Mouse (Mus musculus): Measurements from ENCODE around the gene Wrap73.

Gene Wrap73

DNA sequence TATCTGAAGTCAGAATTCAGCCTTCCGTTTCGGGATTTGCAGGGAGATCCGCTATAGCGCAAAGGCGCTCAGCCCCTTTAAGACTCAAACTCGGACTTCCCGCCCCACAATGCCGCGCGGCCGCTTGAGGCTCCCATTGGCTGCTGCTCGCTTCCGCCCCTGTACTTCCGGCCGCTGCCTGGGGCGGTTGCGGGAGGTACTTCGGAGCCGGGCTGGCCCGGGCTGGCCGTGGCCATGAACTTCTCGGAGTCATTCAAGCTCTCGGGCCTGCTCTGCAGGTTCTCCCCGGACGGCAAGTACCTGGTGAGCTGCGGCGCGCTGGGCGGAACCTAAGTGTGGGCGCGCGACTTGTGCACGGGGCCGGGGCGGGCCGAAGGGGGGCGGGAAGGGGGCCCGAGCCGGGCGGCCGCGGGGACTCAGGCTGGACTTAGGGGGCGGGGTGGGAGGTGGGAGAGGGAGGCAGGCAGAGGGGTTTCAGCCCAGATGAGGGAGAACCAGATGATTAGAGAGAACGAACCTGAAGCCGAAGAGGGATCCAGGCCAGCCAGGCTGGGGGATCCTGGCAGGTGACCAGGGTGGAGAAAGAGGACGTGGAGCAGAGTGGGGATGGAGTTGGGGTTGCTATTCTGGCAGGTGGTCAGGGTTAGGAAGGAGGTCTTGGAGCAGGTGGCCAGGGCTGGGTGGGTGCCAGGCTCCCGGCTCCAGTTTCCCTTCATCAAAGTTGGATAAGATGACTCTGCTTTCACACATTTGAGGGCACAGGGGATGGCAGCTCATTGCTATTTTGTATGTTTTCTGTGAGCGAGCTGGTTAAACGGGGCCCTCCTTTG, at the start of gene Wrap73:
Gene Wrap73, plus strand, starts transcription at position 162 of the 830 bp plus-strand sequence.
- DNase-seq (ENCODE audit: low spot score), result peak; percentile 91

DNA sequence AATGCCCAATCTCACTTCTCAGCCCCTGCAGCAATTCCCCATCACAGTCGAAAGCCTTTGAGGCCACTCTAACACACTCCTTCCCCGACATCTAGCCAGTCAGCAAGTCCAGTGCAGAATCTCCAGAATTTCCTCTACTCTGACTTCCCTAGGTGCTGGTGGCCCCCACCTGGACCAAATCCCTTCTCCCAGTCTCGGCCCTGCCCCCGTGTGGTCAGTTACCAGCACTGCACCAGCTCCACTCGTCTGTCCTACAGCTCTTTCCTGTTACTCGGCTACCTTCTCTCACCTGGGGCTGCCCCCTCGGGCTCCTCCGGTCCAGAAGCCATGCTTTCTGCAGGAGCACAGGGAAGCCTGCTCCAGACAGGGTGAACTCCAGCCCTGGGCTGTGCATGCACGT, 49.0 kb upstream of the Wrap73 start:
- DNase-seq (ENCODE audit: low spot score), result peak; percentile 52

DNA sequence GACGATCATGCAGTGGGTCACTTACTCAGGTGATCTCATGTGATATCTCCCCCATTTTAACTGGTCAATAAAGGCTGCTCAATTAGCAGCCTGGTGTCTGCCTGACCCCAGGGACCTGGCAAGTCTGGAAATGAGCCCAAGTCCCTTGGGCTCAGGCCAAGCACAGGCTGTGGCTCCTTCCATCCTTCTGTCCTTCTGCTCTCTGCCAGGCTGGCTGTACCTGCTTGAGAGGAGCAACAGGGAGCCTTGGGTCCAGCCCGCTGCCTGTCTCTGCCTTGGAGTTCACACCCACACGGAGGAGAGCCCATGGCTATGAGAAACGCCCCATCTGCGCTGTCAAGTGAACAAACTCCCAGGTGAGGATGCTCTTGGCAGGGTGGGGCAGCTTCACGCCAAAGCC, 46.1 kb upstream of the Wrap73 start:
- DNase-seq (ENCODE audit: low spot score), result no peak

DNA sequence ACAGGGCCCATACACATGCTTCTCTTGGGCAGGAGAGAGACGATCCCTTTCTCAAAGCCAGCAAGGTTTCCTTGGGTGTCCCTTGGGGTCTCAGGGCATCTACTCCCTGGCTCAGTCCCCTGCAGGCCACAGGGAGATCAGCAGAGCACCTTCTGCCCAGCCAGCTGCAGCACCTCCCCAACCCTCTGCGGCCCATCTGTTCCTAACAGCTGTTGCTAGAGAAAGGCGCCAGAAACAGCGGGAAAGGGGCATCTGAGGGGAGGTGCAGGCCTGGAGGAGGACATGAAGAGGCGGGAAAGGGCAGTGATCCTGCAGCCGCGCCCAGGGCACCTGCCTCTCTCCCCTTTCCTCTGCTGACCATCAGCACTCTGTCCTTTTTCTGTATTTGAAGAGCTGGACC, 42.8 kb upstream of the Wrap73 start:
- DNase-seq (ENCODE audit: low spot score), result no peak

DNA sequence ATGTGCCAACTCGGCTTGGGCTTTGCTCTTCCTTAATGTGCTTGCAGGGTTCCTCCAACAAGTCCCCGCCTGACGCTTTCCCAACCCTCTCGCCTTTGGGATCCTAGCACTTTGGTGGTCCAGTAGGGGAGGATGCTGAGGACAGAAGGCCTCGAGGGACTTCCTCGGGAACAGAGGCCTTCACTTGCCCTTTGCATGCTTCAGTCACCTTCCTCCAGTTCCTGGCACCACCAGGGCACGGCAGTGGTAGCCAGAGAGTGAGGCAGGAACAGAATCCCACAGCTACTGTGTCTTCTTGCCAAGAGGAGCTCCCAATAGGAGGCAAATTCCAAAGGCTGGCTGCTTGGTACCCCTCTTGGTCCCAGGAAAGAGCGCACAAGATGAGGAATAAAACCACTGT, 38.8 kb upstream of the Wrap73 start:
- DNase-seq (ENCODE audit: low spot score), result no peak

DNA sequence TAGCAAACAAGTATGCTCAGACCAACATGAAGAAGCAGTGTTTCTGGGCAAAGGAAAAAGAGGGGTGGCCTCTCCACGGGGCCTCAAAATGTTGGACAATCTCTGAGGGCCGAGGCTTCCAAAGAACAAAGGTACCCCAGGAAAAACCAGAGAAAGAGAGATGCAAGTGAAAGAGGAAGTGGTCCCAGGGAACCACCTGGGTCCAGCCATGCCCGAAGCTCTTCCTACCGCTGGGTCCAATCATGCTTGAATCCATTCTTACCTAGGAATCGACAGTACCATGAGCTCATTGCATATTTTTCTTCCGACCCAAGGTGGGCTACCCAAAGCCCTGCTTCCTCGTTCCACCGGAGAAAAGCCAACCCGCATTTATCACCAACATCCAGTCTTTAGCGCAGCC, 38.3 kb upstream of the Wrap73 start:
- no peak for DNase-seq (ENCODE audit: low spot score)

DNA sequence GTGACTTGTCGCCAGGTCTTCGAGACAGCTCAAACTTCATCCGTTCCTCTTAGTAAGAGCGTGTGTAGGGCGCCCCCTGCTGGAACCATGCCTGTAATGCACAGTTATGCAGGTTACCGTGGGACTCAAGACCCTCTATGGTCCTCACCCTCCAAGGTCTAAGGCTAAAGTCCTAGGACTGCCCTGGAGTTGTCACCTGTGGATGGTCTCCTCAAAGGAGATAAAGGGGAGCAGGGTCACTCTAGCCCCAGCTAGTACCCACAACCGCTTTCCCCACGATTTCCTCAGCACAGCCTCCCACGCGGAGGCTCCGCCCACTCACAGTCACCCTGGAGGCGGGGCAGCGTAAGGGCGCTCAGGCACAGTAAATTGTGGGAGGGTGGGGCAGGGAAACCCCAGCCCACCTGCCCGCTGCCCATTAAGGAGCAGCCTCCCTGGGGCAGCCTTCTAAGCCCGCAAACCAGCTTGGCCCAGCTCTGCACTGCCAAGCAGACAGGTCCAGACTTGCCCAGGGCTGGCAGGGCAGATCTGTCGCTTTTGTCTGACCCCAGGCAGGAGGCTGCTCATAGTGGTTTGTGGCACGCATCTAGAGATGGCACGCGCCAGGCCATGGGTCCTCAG, 36.7 kb upstream of the Wrap73 start:
- peak; percentile 72 for DNase-seq (ENCODE audit: low spot score)

DNA sequence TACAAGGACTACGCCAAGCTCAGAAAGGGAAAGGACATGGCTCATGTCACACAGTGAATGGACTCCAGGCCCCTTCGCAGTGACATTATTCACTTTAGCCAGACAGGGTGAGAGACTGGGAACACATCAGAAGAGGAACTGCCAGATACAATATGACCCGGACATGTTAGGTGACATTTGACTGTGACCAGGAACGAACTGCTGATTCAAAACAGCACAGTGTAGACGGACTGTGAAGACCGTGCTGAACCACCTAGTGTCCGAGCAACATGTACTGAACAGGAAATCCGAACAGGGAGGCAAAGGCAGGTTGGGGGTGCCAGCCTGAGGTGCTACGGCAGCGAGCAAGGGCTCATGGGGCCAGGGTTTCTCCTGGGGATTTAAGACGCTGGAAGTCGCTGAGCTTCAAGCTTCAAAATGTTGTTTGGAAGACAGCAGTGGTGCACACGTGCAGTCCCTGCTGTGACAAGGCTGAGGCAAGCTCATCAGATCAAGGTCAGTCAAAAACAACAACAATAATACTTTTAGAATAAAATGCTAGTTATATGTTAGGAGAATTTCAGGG, 35.6 kb upstream of the Wrap73 start:
- no peak for DNase-seq (ENCODE audit: low spot score)

DNA sequence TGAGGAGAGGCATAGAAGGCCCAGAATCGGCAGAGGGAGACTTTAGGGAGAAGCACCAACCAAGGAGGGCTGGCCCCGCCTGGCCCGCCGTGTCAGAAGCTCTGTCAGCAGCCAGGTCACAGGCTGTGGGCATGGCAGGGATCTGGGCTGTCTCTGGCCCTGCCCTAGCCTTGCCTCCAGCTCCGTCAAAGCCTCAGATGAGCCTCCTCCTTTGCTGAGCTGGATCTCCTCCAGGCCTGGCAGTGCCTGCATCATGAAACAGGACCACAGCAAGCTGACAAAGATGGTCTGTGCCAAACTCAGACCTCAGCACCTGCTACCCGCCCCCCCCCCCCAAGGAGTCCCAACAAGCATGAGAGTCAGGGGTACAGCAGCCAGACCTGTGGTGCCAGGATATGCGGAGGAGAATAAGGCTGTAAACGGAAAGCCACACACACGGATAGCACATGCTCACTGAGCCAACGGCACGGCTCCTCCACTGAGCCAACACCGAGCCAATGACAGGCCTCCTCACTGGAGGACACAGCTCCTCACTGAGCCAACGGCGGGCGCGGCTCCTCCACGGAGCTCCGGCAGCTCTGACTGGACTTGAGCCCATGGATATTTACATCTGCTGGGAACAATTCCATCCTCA, 32.8 kb upstream of the Wrap73 start:
- DNase-seq (ENCODE audit: low spot score), result no peak

DNA sequence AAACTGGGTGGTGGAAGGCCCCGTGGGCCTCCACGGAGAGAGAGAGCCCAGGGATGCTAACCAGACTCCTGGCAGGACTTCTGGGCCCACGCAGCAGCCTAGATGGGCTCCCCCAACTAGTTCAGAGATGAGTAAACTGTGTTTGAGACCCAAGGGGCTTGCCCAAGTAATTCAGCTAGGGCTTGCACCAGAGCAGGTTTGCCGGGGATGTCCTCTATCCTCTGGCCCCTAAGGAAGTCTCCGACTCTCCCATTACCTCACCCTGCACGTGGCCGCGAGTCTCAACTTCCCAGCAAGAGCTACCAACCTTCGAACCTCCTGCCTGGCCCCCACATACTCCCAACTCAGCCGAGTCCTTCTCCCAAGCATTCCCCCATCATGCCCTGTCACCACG, 32.3 kb upstream of the Wrap73 start:
- no peak for DNase-seq (ENCODE audit: low spot score)

DNA sequence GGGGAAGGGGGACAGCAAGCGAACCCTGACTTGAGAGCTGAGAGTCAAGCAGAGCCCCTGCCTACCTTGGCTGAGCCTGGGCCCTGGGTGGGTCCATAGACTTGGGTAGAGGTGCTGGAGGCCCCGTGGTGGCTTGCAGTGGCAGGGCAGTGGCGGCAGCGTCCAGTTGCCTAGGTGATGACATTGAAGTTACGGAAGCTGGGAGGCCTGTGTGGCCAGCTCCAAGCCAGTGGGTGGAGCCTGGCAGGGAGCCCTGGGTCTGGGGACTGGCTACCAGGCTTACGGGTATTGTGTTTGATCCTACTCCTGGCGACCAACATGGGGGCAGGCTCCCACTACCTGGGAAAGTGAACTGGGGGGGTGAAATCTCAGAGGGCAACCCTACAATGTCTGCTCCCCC, 25.8 kb upstream of the Wrap73 start:
- DNase-seq (ENCODE audit: low spot score), result no peak

DNA sequence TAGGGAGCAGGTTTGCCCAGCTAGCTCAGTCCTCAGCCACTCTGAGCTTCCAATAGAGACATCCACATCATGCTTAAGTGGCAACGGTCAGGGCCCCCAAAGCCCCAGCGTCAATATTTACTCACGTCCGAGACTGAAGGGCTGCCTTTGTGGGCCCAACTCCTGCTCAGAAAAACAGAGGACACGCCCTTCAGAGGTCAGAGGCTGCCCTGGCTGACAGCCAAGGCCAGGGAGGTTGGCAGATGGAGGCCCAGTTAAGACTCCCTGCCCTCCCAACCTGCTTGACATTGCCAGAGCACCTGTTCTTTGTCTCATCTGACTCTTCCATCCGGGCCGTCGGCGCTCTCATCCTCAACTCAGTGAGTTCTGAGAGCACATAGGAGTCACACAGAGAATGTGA, 23.4 kb upstream of the Wrap73 start:
- DNase-seq (ENCODE audit: low spot score), result no peak

DNA sequence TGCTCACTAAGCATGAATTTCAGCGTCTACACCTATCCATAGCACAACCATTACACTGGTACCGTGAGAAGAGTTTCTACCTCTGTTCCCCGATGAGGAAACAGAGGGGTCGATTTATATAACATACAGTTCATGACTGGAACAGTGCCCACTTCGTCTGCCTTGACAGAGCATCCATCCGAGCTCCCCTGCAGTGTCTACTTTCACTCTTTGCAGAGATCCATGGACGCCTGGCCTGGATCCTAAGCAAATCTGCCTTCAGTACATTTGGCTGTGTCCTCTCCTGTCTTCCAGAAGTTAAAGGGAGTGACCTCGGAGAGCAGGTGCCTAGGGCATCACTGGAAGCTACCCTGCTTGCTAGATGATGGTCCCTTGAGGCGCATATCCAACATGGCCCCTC, 23.0 kb upstream of the Wrap73 start:
- no peak for DNase-seq (ENCODE audit: low spot score)

DNA sequence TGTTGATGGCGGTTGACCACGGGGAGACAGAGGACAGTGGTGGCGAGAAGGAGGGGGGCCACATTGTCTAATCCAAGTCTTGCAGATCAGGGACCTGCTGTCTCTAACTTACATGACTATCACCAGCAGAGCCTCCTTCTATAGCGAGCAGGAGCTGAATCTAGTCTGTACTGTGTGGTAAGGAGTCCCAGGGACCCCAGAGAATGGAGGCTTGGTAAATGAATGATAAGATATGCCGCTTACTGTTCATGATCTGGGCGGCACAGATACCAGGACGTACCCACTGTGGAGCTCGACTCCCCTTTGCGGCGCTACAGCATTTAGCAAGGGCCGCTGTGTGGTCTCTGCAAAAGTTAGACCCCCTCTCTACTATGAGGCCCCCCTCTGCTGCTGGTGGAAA, 20.4 kb upstream of the Wrap73 start:
- no peak for DNase-seq (ENCODE audit: low spot score)

DNA sequence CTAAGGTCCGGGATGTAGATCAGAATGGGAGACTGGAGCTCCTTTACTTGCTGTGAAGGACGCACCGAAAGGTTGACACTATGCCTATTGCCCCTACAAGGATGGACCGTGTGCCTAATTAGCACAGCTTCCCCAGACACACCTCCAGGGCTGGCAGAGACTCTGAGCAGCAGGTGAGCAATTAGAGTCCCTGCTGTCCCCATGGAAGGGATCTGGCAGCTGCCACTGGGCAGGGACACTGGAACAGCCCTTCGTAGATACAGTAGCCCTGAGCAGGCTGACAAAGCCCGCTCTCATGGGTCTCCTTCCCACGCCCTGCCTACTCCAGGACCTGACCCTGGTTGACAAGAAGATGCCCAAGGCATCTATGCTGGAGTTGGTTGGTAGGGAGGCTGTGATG, 19.8 kb upstream of the Wrap73 start:
- DNase-seq (ENCODE audit: low spot score), result no peak

DNA sequence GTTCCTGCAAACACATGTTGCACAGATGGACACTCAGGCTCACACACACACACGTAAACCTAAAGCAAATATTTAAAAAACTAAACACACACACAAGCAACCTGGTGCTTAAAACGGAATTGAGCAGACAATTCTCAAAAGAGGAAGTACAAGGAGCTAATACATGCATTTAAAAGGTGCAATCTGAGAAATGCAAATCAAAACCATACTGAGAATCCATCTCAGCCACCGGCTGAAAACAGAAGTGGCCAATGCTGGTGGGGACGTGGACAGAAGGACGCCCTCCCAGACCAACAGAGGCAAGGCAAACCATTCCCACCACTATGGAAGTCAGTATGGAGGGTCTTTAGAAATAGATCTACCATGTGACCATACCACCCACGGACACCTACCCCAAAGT, 18.6 kb upstream of the Wrap73 start:
- no peak for DNase-seq (ENCODE audit: low spot score)

DNA sequence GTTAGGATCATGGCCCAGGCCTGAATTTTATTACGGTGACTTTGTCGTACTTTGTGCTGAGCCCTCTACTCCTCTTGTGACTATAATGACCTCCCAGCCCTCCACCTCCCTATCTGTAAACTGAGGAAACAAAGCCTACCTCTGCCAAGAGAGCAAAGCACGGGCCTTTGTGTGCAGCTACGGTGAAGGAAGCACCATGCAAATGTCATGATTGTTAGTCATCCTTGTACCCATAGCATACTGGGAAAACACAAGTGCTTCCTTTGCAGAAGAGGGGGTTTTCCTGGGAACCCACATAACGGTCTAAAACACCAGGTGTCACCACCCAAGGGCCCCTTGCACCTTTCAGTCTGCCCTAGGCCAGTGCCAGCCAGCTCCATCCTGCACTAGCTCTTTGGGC, 17.0 kb upstream of the Wrap73 start:
- DNase-seq (ENCODE audit: low spot score), result no peak

DNA sequence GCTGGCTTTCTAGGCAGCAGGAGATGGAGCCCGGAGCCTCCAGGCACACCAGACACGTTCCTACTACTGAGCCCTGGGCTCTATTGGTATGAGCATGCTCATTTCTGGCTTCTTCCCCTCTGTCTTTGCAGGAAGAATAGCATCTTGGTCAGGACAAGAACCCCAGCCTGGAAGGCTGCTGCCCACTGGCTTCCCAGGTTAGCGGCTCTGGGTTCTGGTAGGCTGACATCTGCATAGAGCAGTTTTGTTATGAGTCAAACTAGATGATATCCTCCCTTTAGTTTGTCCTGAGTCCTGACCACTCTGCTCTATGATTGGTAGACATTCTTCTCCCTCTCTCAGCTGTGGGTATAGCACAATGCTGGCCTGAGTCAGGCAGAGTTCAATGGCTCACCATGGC, 14.9 kb upstream of the Wrap73 start:
- DNase-seq (ENCODE audit: low spot score), result no peak

DNA sequence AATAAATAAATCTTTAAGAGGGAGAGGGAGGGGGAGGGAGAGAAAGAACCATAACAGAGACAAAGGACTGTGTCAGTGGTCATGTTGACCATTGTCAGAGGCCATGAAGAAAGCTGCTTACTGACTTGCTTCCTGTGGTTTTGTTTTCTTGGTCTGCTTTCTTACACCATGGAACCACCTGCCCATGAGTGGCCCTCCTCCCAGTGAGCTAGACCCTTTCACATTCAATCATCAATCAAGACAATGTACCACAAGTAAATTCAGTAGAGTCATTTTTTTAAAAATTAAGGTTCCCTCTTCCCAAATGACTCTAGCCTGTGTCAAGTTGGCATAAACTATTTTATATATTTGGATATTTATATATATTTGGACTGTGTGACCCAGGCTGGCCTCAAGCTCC, 12.2 kb upstream of the Wrap73 start:
- no peak for DNase-seq (ENCODE audit: low spot score)

DNA sequence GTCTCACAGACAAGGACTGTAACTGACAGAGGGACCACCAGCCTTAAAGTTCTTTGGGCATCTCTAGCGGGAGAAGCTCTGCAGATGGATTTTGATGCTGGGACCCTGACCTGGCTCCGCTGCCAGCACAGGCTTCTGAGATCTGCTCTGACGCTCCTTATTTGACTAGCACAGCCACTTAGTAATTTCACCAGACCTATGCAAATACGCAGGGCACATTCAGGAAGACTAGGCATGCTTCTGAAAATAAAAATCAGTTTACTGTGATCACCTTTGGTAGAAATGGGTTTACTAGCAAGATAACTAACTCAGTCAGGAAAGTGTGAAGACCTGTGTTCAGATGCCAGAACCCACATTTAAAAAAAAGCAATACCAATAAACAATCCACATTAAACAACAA, 10.3 kb upstream of the Wrap73 start:
- no peak for DNase-seq (ENCODE audit: low spot score)

DNA sequence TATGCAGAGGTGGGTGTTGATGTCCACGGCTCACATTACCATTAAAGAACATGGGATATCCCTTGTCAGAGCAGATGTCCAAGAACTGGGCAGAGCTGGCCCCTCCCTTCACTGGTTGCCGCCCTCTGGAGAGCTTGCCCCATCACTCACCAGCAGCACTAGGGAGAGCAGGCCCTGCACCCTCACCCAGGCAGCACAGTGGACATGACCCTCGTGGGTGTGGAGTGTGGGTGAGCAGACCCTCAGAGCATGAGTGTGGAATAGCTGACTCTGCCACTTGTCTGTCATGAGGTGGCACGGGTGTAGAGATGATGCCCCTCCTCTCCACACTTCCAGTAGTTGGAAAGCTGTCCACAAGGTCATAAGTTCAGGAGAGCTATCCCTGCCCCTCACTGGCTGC, 7.4 kb upstream of the Wrap73 start:
- DNase-seq (ENCODE audit: low spot score), result no peak

DNA sequence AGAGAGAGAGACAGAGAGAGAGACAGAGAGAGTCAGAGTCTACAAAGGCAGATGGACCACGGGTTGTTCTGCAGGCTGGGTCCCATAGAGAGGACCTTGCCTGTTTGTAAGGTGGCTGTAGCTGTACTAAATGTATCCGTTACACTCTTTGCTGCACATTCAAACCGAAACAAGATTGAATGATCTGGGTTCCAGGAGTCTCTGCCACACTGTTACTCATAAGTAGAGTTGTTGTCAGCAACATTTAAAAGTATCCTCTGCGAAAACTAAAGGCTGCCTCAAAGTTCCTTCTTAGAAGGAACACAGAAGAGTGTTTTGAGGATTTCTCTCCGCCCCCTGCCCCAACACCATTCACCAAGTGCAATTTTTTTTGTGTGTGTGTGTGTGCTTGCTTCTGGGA, 5.0 kb upstream of the Wrap73 start:
- DNase-seq (ENCODE audit: low spot score), result no peak

DNA sequence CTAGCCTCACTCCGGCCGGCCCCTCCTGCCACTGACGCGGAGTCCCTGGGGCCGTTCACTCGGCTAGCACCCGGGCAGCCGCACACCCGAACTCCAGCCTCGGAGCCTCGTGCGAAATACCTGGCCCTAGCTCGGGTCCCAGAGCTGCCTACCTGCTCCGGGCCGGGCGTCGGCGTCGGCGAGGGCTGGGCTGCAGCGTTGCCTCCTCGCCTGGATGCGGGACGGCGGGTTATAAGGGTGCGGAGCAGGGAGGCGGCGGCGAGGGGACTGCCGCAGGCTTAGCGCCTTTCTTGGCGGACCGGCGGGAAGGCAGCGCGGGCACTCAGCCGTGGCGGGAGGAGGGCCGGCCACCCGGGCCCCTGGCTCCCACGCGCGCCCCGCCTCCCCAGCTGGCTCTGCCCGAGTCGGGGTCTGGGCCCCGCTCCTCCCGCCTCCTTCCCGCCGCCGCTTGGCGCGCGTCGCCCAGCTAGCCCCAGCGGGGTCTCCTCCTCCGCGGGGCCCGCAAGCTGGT, 2.4 kb upstream of the Wrap73 start:
- no peak for DNase-seq (ENCODE audit: low spot score)

DNA sequence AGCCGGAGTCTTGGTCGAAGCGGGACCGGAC, 2.2 kb upstream of the Wrap73 start, which contains the start of gene Trp73:
Gene Trp73, minus strand, starts transcription at position 27 of the 31 bp plus-strand sequence.
- no peak for DNase-seq (ENCODE audit: low spot score)
